Mouse (Mus musculus) heart, embryonic 16.5 days (tissue): ENCODE data around the gene Lypd1. TPM values are rescaled to one million over a fixed set of nuclear protein-coding genes. Genes with fewer than 3 reads are reported as not detected.

ENCODE experiments used
- ATAC-seq: fragments of 200-750 bp; cut with Nextera tagmentation; replicated peaks from 2 replicates; pipeline ENCODE4 v1.8.0; 2017; ENCODE audit warnings: moderate number of reproducible peaks; ENCODE audit not compliant: insufficient read depth, low FRiP score; ENCODE audit errors: extremely low read depth
- H3K27ac ChIP-seq: fragments of 300-500 bp; sonication (generic); 2 replicates; pipeline ENCODE4 v1.5.1; 2014; ENCODE audit warnings: mild to moderate bottlenecking, low read length, control low read depth, moderate library complexity
- H3K27me3 ChIP-seq: fragments of 300-500 bp; sonication (generic); 2 replicates; pipeline ENCODE4 v1.6.1; 2014; ENCODE audit warnings: low read length, mixed read lengths; ENCODE audit not compliant: control insufficient read depth, insufficient read depth
- H3K36me3 ChIP-seq: fragments of 300-500 bp; sonication (generic); 2 replicates; pipeline ENCODE4 v1.6.1; 2014; ENCODE audit not compliant: control insufficient read depth, insufficient read depth
- H3K4me1 ChIP-seq: fragments of 300-500 bp; sonication (generic); 2 replicates; pipeline ENCODE4 v1.6.1; 2014; ENCODE audit warnings: low read length, mixed read lengths; ENCODE audit not compliant: control insufficient read depth, insufficient read depth
- H3K4me2 ChIP-seq: fragments of 300-500 bp; sonication (generic); 2 replicates; pipeline ENCODE4 v1.6.1; 2014; ENCODE audit warnings: low read depth, mild to moderate bottlenecking, control low read depth, low read length
- H3K4me3 ChIP-seq: fragments of 300-500 bp; sonication (generic); 2 replicates; pipeline ENCODE4 v1.5.1; 2014; ENCODE audit warnings: mild to moderate bottlenecking, control low read depth, low read length
- H3K9ac ChIP-seq: fragments of 300-500 bp; sonication (generic); 2 replicates; pipeline ENCODE4 v1.6.1; 2014; ENCODE audit warnings: low read length, control low read depth
- H3K9me3 ChIP-seq: fragments of 300-500 bp; sonication (generic); replicated peaks from 2 replicates; pipeline ENCODE4 v1.6.1; 2016; ENCODE audit warnings: low read length; ENCODE audit not compliant: control insufficient read depth
- WGBS: fragments of 180-500 bp; shearing (Covaris S2); extraction: QIAGEN DNeasy Blood & Tissue Kit; methylation state at CpG from one replicate; pipeline ENCODE4 v1.1.7; 2014; 5-methylcytosine and 5-hydroxymethylcytosine counted together
- polyA plus RNA-seq: library from polyadenylated mRNA; unstranded; fragments of >200 nt; fragmentation: Nextera tagmentation; extraction: Ambion mirVana; gene quantifications from 2 replicates; pipeline ENCODE4 v1.2.1, GENCODE M21; 2015

Gene Lypd1
- polyA plus RNA-seq, 1 experiment from 2014 or later: 3.1 TPM

- peak overlapping the region; percentile 6; the same call in 1 of the 2 replicates for H3K9ac ChIP-seq
- under 1% methylated on average over 35 of the region's 35 CpGs for WGBS
- no peak overlapping the region for H3K27ac ChIP-seq
- no peaks in the 10 kb centered on the region for H3K36me3 ChIP-seq
- peak overlapping the region; percentile 51 for H3K4me3 ChIP-seq
- peaks cover 34% of the 10 kb centered on the region for H3K27me3 ChIP-seq
- peak; percentile 35; the same call in 1 of the 2 replicates for ATAC-seq
- H3K4me1 ChIP-seq: peaks cover 16% of the 10 kb centered on the region; the same call in 1 of the 2 replicates
- H3K9me3 ChIP-seq: no peaks in the 10 kb centered on the region
- peak overlapping the region; percentile 85 for H3K4me2 ChIP-seq
Measured at GRCm38 (mm10) chr1:125911337-125911900, 1.5 kb downstream of the Lypd1 start.

- peaks cover 34% of the 10 kb centered on the region for H3K27me3 ChIP-seq
- H3K9ac ChIP-seq: no peak overlapping the region
- 2% methylated on average over 9 of the region's 9 CpGs for whole genome bisulfite sequencing
- H3K27ac ChIP-seq: no peak overlapping the region
- H3K4me2 ChIP-seq: peak overlapping the region; percentile 85
- H3K4me1 ChIP-seq: peaks cover 16% of the 10 kb centered on the region; the same call in 1 of the 2 replicates
- ATAC-seq: no peak
- no peaks in the 10 kb centered on the region for H3K9me3 ChIP-seq
- H3K36me3 ChIP-seq: no peaks in the 10 kb centered on the region
- H3K4me3 ChIP-seq: peak overlapping the region; percentile 51
Measured at GRCm38 (mm10) chr1:125910871-125911265, 2.0 kb downstream of the Lypd1 start.

- ATAC-seq: peak; percentile 29; the same call in 1 of the 2 replicates
- H3K27ac ChIP-seq: no peak overlapping the region
- WGBS: 15% methylated on average over 14 of the region's 14 CpGs
- peak overlapping the region; percentile 51 for H3K4me3 ChIP-seq
- H3K4me2 ChIP-seq: peak overlapping the region; percentile 85
- peaks cover 34% of the 10 kb centered on the region for H3K27me3 ChIP-seq
- no peaks in the 10 kb centered on the region for H3K36me3 ChIP-seq
- no peak overlapping the region for H3K9ac ChIP-seq
- H3K9me3 ChIP-seq: no peaks in the 10 kb centered on the region
- H3K4me1 ChIP-seq: peaks cover 16% of the 10 kb centered on the region; the same call in 1 of the 2 replicates
Measured at GRCm38 (mm10) chr1:125910211-125910870, 2.6 kb downstream of the Lypd1 start.

- H3K27ac ChIP-seq: no peak overlapping the region
- no peaks in the 10 kb centered on the region for H3K27me3 ChIP-seq
- no peak overlapping the region for H3K9ac ChIP-seq
- H3K9me3 ChIP-seq: no peaks in the 10 kb centered on the region
- no peak overlapping the region for H3K4me2 ChIP-seq
- 87% methylated on average over 9 of the region's 9 CpGs for WGBS
- no peaks in the 10 kb centered on the region for H3K4me1 ChIP-seq
- no peak overlapping the region for H3K4me3 ChIP-seq
- ATAC-seq: no peak
- H3K36me3 ChIP-seq: no peaks in the 10 kb centered on the region
Measured at GRCm38 (mm10) chr1:125893158-125893557, 19.7 kb downstream of the Lypd1 start.

- no peak overlapping the region for H3K27ac ChIP-seq
- H3K27me3 ChIP-seq: no peaks in the 10 kb centered on the region
- ATAC-seq: no peak
- no peak overlapping the region for H3K9ac ChIP-seq
- no peaks in the 10 kb centered on the region for H3K36me3 ChIP-seq
- no peaks in the 10 kb centered on the region for H3K9me3 ChIP-seq
- WGBS: 56% methylated on average over 7 of the region's 7 CpGs
- H3K4me1 ChIP-seq: no peaks in the 10 kb centered on the region
- H3K4me2 ChIP-seq: no peak overlapping the region
- no peak overlapping the region for H3K4me3 ChIP-seq
Measured at GRCm38 (mm10) chr1:125870056-125870455, 42.8 kb downstream of the Lypd1 start.

- Histone ChIP-seq H3K9ac (no peak overlapping the region), H3K9me3 (no peaks in the 10 kb centered on the region), H3K36me3 (no peaks in the 10 kb centered on the region), H3K4me2 (no peak overlapping the region), H3K27me3 (no peaks in the 10 kb centered on the region), H3K4me1 (no peaks in the 10 kb centered on the region), H3K4me3 (no peak overlapping the region), H3K27ac (no peak overlapping the region)
- 75% methylated on average over 5 of the region's 5 CpGs for WGBS
- no peak for ATAC-seq
Measured at GRCm38 (mm10) chr1:125858631-125859030, 54.3 kb downstream of the Lypd1 start.

- Histone ChIP-seq H3K4me1 (no peaks in the 10 kb centered on the region), H3K36me3 (no peaks in the 10 kb centered on the region), H3K27me3 (no peaks in the 10 kb centered on the region), H3K4me2 (no peak overlapping the region), H3K9me3 (0 out of 2 replicates have a peak, but pooled peaks cover 3% of the 10 kb centered on the region), H3K27ac (no peak overlapping the region), H3K9ac (no peak overlapping the region), H3K4me3 (no peak overlapping the region)
- no peak for ATAC-seq
- WGBS: 29% methylated on average over 5 of the region's 5 CpGs
Measured at GRCm38 (mm10) chr1:125854646-125855045, 58.3 kb downstream of the Lypd1 start.

GRCm38 (mm10) chr1:125839746-125840392, 73.0 kb downstream of the Lypd1 start:
- H3K27me3 ChIP-seq: no peaks in the 10 kb centered on the region
- no peaks in the 10 kb centered on the region for H3K9me3 ChIP-seq
- no peak overlapping the region for H3K9ac ChIP-seq
- no peak overlapping the region for H3K4me3 ChIP-seq
- H3K4me1 ChIP-seq: no peaks in the 10 kb centered on the region
- no peaks in the 10 kb centered on the region for H3K36me3 ChIP-seq
- H3K27ac ChIP-seq: no peak overlapping the region
- no peak overlapping the region for H3K4me2 ChIP-seq
- WGBS: 53% methylated on average over 13 of the region's 13 CpGs
- ATAC-seq: no peak

- Histone ChIP-seq H3K9me3 (no peaks in the 10 kb centered on the region), H3K27ac (no peak overlapping the region), H3K36me3 (no peaks in the 10 kb centered on the region), H3K4me3 (no peak overlapping the region), H3K4me2 (no peak overlapping the region), H3K4me1 (no peaks in the 10 kb centered on the region), H3K9ac (no peak overlapping the region), H3K27me3 (no peaks in the 10 kb centered on the region)
- no peak for ATAC-seq
- 44% methylated on average over 1 of the region's 1 CpGs for WGBS
Measured at GRCm38 (mm10) chr1:125837507-125837906, 75.4 kb downstream of the Lypd1 start.
